Mouse (Mus musculus) neural tube, embryonic 11.5 days (tissue): ENCODE measurements around the gene Gp2. TPM values are rescaled to one million over a fixed set of nuclear protein-coding genes. Genes with fewer than 3 reads are reported as not detected.

ENCODE experiments used
- ATAC-seq: fragments of 200-750 bp; cut with Nextera tagmentation; 2 replicates; pipeline ENCODE4 v1.8.0; 2017; ENCODE audit warnings: moderate number of reproducible peaks, mild to moderate bottlenecking, moderate TSS enrichment, moderate library complexity; ENCODE audit not compliant: insufficient read depth, low FRiP score, low TSS enrichment
- DNase-seq: peaks from one replicate; pipeline ENCODE4 v3.0.0-alpha.2; 2015; ENCODE audit warnings: low spot score
- H3K27ac ChIP-seq: fragments of 300-500 bp; sonication (generic); 2 replicates; pipeline ENCODE4 v1.5.1; 2014; ENCODE audit warnings: low read depth, mild to moderate bottlenecking, low read length
- H3K27me3 ChIP-seq: fragments of 300-500 bp; sonication (generic); 2 replicates; pipeline ENCODE4 v1.6.1; 2014; ENCODE audit warnings: mild to moderate bottlenecking, low read length, mixed read lengths; ENCODE audit not compliant: control insufficient read depth, insufficient read depth
- H3K36me3 ChIP-seq: fragments of 300-500 bp; sonication (generic); 2 replicates; pipeline ENCODE4 v1.6.1; 2014; ENCODE audit warnings: mild to moderate bottlenecking, low read length, moderate library complexity, mixed read lengths; ENCODE audit not compliant: control insufficient read depth, insufficient read depth
- H3K4me1 ChIP-seq: fragments of 300-500 bp; sonication (generic); 2 replicates; pipeline ENCODE4 v1.6.1; 2014; ENCODE audit warnings: low read length, mixed read lengths; ENCODE audit not compliant: control insufficient read depth, insufficient read depth
- H3K4me2 ChIP-seq: fragments of 300-500 bp; sonication (generic); 2 replicates; pipeline ENCODE4 v1.6.1; 2014; ENCODE audit warnings: low read depth, mild to moderate bottlenecking, moderate library complexity
- H3K4me3 ChIP-seq: fragments of 300-500 bp; sonication (generic); 2 replicates; pipeline ENCODE4 v1.5.1; 2014; ENCODE audit warnings: low read depth, low read length
- H3K9ac ChIP-seq: fragments of 300-500 bp; sonication (generic); 2 replicates; pipeline ENCODE4 v1.6.1; 2014; ENCODE audit warnings: mild to moderate bottlenecking, low read length
- H3K9me3 ChIP-seq: fragments of 300-500 bp; sonication (generic); 2 replicates; pipeline ENCODE4 v1.6.1; 2016; ENCODE audit warnings: low read length; ENCODE audit not compliant: control insufficient read depth
- WGBS: fragments of 180-500 bp; shearing (Covaris S2); extraction: QIAGEN DNeasy Blood & Tissue Kit; methylation state at CpG from one replicate; pipeline ENCODE4 v1.1.7; 2014; 5-methylcytosine and 5-hydroxymethylcytosine counted together
- polyA plus RNA-seq: library from polyadenylated mRNA; unstranded; fragments of >200 nt; fragmentation: Nextera tagmentation; extraction: Ambion mirVana; gene quantifications from 2 replicates; pipeline ENCODE4 v1.2.1, GENCODE M21; 2014

Gene Gp2
- not detected in 2 replicates for polyA plus RNA-seq

GRCm38 (mm10) chr7:119459185-119459584, at the start of gene Gp2:
Gp2 (minus strand) TSS chr7:119459285.
- no peak for DNase-seq
- Histone ChIP-seq H3K9ac (no peak within 1 kb of the TSS), H3K9me3 (no peaks in the 10 kb centered on the region), H3K27me3 (no peaks in the 10 kb centered on the region), H3K4me2 (no peak within 1 kb of the TSS), H3K4me1 (no peaks in the 10 kb centered on the region), H3K36me3 (no peaks in the 10 kb centered on the region), H3K27ac (no peak within 1 kb of the TSS), H3K4me3 (no peak within 1 kb of the TSS)
- WGBS: 89% methylated on average over 6 of the region's 6 CpGs
- ATAC-seq: no peak

GRCm38 (mm10) chr7:119490041-119490780, 31.1 kb upstream of the Gp2 start:
- DNase-seq: no peak
- H3K9me3 ChIP-seq: no peaks in the 10 kb centered on the region
- WGBS: 87% methylated on average over 4 of the region's 4 CpGs
- H3K4me3 ChIP-seq: no peak overlapping the region
- H3K36me3 ChIP-seq: no peaks in the 10 kb centered on the region
- H3K4me2 ChIP-seq: no peak overlapping the region
- no peak for ATAC-seq
- no peaks in the 10 kb centered on the region for H3K4me1 ChIP-seq
- H3K9ac ChIP-seq: no peak overlapping the region
- H3K27ac ChIP-seq: no peak overlapping the region
- H3K27me3 ChIP-seq: no peaks in the 10 kb centered on the region

GRCm38 (mm10) chr7:119486683-119487082, 27.6 kb upstream of the Gp2 start:
- ATAC-seq (no peak), DNase-seq (no peak)
- Histone ChIP-seq H3K4me2 (no peak overlapping the region), H3K36me3 (no peaks in the 10 kb centered on the region), H3K9me3 (no peaks in the 10 kb centered on the region), H3K9ac (no peak overlapping the region), H3K27me3 (no peaks in the 10 kb centered on the region), H3K4me3 (no peak overlapping the region), H3K27ac (no peak overlapping the region), H3K4me1 (no peaks in the 10 kb centered on the region)
- WGBS: 88% methylated on average over 5 of the region's 5 CpGs

GRCm38 (mm10) chr7:119484154-119484553, 25.1 kb upstream of the Gp2 start:
- Histone ChIP-seq H3K4me1 (no peaks in the 10 kb centered on the region), H3K36me3 (no peaks in the 10 kb centered on the region), H3K27ac (no peak overlapping the region), H3K27me3 (no peaks in the 10 kb centered on the region), H3K9me3 (no peaks in the 10 kb centered on the region), H3K4me3 (no peak overlapping the region), H3K9ac (no peak overlapping the region), H3K4me2 (no peak overlapping the region)
- ATAC-seq (no peak), DNase-seq (no peak)
- WGBS: 87% methylated on average over 4 of the region's 4 CpGs

- H3K9me3 ChIP-seq: no peaks in the 10 kb centered on the region
- H3K36me3 ChIP-seq: no peaks in the 10 kb centered on the region
- ATAC-seq: no peak
These were observed 20.2 kb upstream of the Gp2 start, which contains the start of gene Umod for GRCm38 (mm10) chr7:119479256-119479655. Umod (minus strand) TSS chr7:119479282.

GRCm38 (mm10) chr7:119476500-119477389, 17.7 kb upstream of the Gp2 start:
- Histone ChIP-seq H3K4me2 (no peak overlapping the region), H3K27me3 (no peaks in the 10 kb centered on the region), H3K4me3 (no peak overlapping the region), H3K9me3 (no peaks in the 10 kb centered on the region), H3K4me1 (no peaks in the 10 kb centered on the region), H3K9ac (no peak overlapping the region), H3K36me3 (no peaks in the 10 kb centered on the region), H3K27ac (no peak overlapping the region)
- ATAC-seq (no peak), DNase-seq (no peak)
- WGBS: 74% methylated on average over 33 of the region's 33 CpGs

More at GRCm38 (mm10) chr7:119479256-119479655, 20.2 kb upstream of the Gp2 start, which contains the start of gene Umod:
- Histone ChIP-seq H3K4me3 (no peak within 1 kb of the TSS), H3K9ac (no peak within 1 kb of the TSS), H3K4me2 (no peak within 1 kb of the TSS), H3K27ac (no peak within 1 kb of the TSS), H3K4me1 (no peaks in the 10 kb centered on the region), H3K27me3 (no peaks in the 10 kb centered on the region)
- no peak for DNase-seq

GRCm38 (mm10) chr7:119454192-119454591, 4.9 kb downstream of the Gp2 start:
- DNase-seq (no peak), ATAC-seq (no peak)
- no peak overlapping the region for H3K27ac ChIP-seq
- H3K4me1 ChIP-seq: no peaks in the 10 kb centered on the region
- no peak overlapping the region for H3K4me3 ChIP-seq
- 78% methylated on average over 7 of the region's 7 CpGs for WGBS
- H3K27me3 ChIP-seq: no peaks in the 10 kb centered on the region
- no peak overlapping the region for H3K9ac ChIP-seq
- H3K4me2 ChIP-seq: no peak overlapping the region
- H3K9me3 ChIP-seq: no peaks in the 10 kb centered on the region
- no peaks in the 10 kb centered on the region for H3K36me3 ChIP-seq

- no peaks in the 10 kb centered on the region for H3K27me3 ChIP-seq
- no peaks in the 10 kb centered on the region for H3K4me1 ChIP-seq
- H3K27ac ChIP-seq: no peak overlapping the region
- DNase-seq (no peak), ATAC-seq (no peak)
- H3K4me3 ChIP-seq: no peak overlapping the region
- no peak overlapping the region for H3K4me2 ChIP-seq
- H3K36me3 ChIP-seq: no peaks in the 10 kb centered on the region
- no peaks in the 10 kb centered on the region for H3K9me3 ChIP-seq
- no peak overlapping the region for H3K9ac ChIP-seq
- WGBS: 74% methylated on average over 4 of the region's 4 CpGs
These were observed 15.2 kb downstream of the Gp2 start for GRCm38 (mm10) chr7:119443849-119444248.
